Mouse (Mus musculus) hindbrain, embryonic 16.5 days (tissue): ENCODE results near the gene Ube4b. TPM values are rescaled to one million over a fixed set of nuclear protein-coding genes. Genes with fewer than 3 reads are reported as not detected.

Source experiments
- ATAC-seq: fragments of 200-750 bp; cut with Nextera tagmentation; 2 replicates; pipeline ENCODE4 v1.8.0; 2017; ENCODE audit warnings: moderate TSS enrichment, moderate library complexity
- H3K27ac ChIP-seq: fragments of 300-500 bp; sonication (generic); 2 replicates; pipeline ENCODE4 v1.5.1; 2014; ENCODE audit warnings: low read depth, mild to moderate bottlenecking, control low read depth, low read length, moderate library complexity
- H3K27me3 ChIP-seq: fragments of 300-500 bp; sonication (generic); replicated peaks from 2 replicates; pipeline ENCODE4 v1.6.1; 2014; ENCODE audit warnings: low read length; ENCODE audit not compliant: control insufficient read depth, insufficient read depth
- H3K36me3 ChIP-seq: fragments of 300-500 bp; sonication (generic); 2 replicates; pipeline ENCODE4 v1.6.1; 2014; ENCODE audit warnings: mild to moderate bottlenecking, low read length, moderate library complexity, mixed read lengths; ENCODE audit not compliant: control insufficient read depth, insufficient read depth
- H3K4me1 ChIP-seq: fragments of 300-500 bp; sonication (generic); 2 replicates; pipeline ENCODE4 v1.6.1; 2014; ENCODE audit warnings: low read depth, low read length; ENCODE audit not compliant: control insufficient read depth, insufficient read depth
- H3K4me2 ChIP-seq: fragments of 300-500 bp; sonication (generic); 2 replicates; pipeline ENCODE4 v1.6.1; 2014; ENCODE audit warnings: mild to moderate bottlenecking, low read length, control low read depth, moderate library complexity
- H3K4me3 ChIP-seq: fragments of 300-500 bp; sonication (generic); 2 replicates; pipeline ENCODE4 v1.5.1; 2014; ENCODE audit warnings: mild to moderate bottlenecking, low read length, control low read depth, moderate library complexity
- H3K9ac ChIP-seq: fragments of 300-500 bp; sonication (generic); 2 replicates; pipeline ENCODE4 v1.6.1; 2014; ENCODE audit warnings: low read depth, mild to moderate bottlenecking, control low read depth, low read length, moderate library complexity
- H3K9me3 ChIP-seq: fragments of 300-500 bp; sonication (generic); 2 replicates; pipeline ENCODE4 v1.6.1; 2014; ENCODE audit warnings: mild to moderate bottlenecking, low read length, moderate library complexity; ENCODE audit not compliant: control insufficient read depth
- WGBS: fragments of 180-500 bp; shearing (Covaris S2); extraction: QIAGEN DNeasy Blood & Tissue Kit; methylation state at CpG from one replicate; pipeline ENCODE4 v1.1.7; 2014; 5-methylcytosine and 5-hydroxymethylcytosine counted together
- polyA plus RNA-seq: library from polyadenylated mRNA; unstranded; fragments of >200 nt; fragmentation: Nextera tagmentation; extraction: Ambion mirVana; gene quantifications from 2 replicates; pipeline ENCODE4 v1.2.1, GENCODE M21; 2015

The Ube4b gene
- polyA plus RNA-seq, 1 experiment from 2014 or later: 47.4 TPM

DNA sequence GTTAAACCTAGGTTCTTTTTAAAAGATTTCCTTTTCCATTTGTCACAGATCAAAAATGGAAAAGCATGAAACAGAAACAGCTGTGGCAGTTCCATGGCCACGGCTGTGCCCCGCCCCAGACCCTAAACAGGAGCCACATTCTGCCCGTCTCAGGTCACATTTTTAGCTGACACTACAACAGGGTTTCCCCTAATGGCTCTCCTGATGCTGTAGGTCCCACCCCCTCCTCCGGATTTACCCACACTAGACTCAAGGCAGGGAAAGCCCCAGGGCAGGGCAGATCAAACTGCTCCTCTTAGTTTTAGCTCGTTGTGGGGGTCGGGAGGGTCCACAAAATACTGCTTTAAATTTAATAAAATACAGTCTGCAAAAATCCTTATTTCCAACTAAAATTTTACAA, 23.5 kb downstream of the Ube4b start:
- 50% methylated on average over 6 of the region's 6 CpGs for WGBS
- H3K4me3 ChIP-seq: no peak overlapping the region
- no peaks in the 10 kb centered on the region for H3K9me3 ChIP-seq
- no peak overlapping the region for H3K4me2 ChIP-seq
- no peak overlapping the region for H3K9ac ChIP-seq
- peaks cover 5% of the 10 kb centered on the region for H3K4me1 ChIP-seq
- peaks cover 4% of the 10 kb centered on the region; the same call in 1 of the 2 replicates for H3K36me3 ChIP-seq
- no peak overlapping the region for H3K27ac ChIP-seq
- H3K27me3 ChIP-seq: no peaks in the 10 kb centered on the region
- ATAC-seq: no peak

DNA sequence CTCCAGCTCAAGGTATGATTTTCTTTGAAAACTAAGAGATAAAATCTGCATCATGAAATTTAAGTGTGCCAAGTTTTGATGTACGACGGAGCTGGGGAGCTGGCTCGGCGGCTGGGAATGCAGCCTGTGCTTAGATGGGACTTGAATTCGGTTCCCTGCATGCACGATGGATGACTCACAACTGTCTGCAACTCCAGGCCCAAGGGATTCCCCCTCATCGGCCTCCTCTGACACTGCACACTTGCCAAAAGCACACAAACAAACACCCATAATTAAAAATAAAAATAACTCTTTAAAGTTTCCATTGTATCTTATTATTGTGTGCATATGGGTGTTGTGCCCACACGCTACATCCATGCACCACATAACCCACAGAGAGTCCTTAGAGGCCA, 25.0 kb downstream of the Ube4b start:
- no peak overlapping the region for H3K4me2 ChIP-seq
- no peak overlapping the region for H3K9ac ChIP-seq
- no peak for ATAC-seq
- H3K9me3 ChIP-seq: no peaks in the 10 kb centered on the region
- peaks cover 6% of the 10 kb centered on the region for H3K36me3 ChIP-seq
- peaks cover 5% of the 10 kb centered on the region for H3K4me1 ChIP-seq
- H3K4me3 ChIP-seq: no peak overlapping the region
- H3K27me3 ChIP-seq: no peaks in the 10 kb centered on the region
- 80% methylated on average over 8 of the region's 8 CpGs for WGBS
- no peak overlapping the region for H3K27ac ChIP-seq

DNA sequence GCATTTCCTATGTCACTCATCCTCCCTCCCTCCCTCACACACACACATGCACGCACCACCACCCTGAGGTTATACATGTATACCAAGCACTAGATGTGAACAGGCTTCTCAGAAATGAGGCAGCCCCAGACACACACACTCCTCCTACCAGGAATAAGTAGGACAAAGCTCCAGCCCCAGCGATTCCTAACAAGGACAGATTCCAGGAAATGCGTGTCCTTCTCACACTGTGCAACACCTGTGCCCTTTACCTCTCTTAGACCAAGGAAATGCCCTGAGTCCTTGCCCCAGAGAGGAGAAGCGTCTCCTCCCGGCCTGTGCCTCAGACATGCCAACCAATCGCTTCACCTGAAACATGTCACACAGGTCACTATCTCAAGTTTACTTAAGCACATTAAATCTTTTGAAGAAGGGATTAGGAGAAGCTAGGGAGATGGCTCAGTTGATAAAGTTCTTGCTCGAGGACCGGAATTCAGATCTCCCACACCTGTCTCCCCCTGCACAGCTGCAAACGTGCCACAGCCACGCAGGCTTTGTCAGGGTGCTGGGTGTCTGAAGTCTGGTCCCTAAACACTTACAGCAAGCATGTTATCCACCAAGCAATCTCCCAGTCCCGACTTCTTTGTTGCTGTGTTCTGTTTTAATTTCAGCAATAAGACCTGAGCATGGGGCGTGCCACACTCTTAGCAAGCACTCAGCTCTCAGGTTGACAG, 25.5 kb downstream of the Ube4b start:
- no peak for ATAC-seq
- Histone ChIP-seq H3K9me3 (no peaks in the 10 kb centered on the region), H3K36me3 (peaks cover 6% of the 10 kb centered on the region), H3K9ac (no peak overlapping the region), H3K4me2 (no peak overlapping the region), H3K4me1 (peaks cover 5% of the 10 kb centered on the region), H3K27me3 (no peaks in the 10 kb centered on the region), H3K27ac (no peak overlapping the region), H3K4me3 (no peak overlapping the region)
- 84% methylated on average over 12 of the region's 12 CpGs for WGBS

DNA sequence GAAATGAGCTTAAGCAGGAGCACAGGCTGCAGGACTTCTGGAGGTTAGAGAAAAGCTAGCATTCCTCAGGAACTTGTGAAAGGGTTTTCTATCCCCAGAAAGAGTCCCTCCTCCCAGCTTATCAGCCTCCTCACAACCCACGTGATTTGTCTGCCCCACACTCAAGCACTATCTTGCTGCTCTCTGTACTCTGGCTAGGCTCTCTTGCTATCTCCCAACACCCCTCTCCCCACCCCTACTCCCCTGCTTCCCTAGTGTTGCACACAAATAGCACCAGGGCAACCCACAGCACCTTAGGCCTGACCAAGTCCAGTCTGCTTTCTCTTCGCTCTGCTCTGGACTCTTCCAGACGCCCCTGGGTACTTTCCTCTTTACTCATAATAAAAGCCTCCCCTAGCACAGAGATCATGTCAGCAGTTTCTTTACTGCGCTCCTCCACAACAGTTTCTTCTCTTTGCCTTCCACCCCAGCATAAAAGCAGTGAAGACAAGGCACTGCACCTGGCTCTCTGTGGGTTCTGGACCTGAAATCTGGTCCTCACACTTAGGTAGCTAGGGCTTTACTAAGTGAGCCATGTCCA, 27.1 kb downstream of the Ube4b start:
- H3K27ac ChIP-seq: no peak overlapping the region
- H3K9me3 ChIP-seq: no peaks in the 10 kb centered on the region
- no peak overlapping the region for H3K4me3 ChIP-seq
- WGBS: 63% methylated on average over 4 of the region's 4 CpGs
- no peaks in the 10 kb centered on the region for H3K4me1 ChIP-seq
- peaks cover 6% of the 10 kb centered on the region for H3K36me3 ChIP-seq
- no peak overlapping the region for H3K9ac ChIP-seq
- H3K27me3 ChIP-seq: no peaks in the 10 kb centered on the region
- ATAC-seq: no peak
- no peak overlapping the region for H3K4me2 ChIP-seq

DNA sequence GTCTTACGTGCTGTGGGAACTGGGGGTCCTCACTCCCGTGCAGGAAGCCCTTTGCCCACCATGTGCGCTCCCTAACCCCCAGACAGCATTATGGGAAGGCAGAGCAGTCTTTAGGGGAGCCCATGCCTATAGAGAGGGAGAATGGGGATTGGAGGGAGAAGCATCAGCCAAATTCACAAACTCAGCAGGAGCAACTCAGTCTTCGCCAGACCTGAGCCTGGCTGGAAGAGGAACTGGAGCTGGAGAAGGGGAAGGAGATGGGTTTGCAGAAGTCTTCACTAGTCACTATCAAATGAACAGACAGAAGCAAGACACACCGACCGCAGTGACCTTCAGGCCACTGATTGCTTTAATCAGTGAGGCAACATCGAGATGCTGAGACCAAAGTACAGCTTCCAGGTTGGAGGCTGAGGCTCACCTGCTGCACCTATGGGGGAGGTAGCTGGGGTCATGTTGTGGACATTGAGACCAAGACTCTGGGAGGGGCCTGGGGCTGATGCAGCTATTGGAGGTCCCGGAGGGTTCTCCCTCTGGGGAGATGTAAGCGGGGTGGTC, 28.3 kb downstream of the Ube4b start:
- Histone ChIP-seq H3K9me3 (no peaks in the 10 kb centered on the region), H3K27ac (no peak overlapping the region), H3K4me2 (no peak overlapping the region), H3K4me3 (no peak overlapping the region), H3K9ac (no peak overlapping the region), H3K4me1 (no peaks in the 10 kb centered on the region), H3K36me3 (peaks cover 6% of the 10 kb centered on the region), H3K27me3 (no peaks in the 10 kb centered on the region)
- no peak for ATAC-seq
- WGBS: 93% methylated on average over 9 of the region's 9 CpGs

DNA sequence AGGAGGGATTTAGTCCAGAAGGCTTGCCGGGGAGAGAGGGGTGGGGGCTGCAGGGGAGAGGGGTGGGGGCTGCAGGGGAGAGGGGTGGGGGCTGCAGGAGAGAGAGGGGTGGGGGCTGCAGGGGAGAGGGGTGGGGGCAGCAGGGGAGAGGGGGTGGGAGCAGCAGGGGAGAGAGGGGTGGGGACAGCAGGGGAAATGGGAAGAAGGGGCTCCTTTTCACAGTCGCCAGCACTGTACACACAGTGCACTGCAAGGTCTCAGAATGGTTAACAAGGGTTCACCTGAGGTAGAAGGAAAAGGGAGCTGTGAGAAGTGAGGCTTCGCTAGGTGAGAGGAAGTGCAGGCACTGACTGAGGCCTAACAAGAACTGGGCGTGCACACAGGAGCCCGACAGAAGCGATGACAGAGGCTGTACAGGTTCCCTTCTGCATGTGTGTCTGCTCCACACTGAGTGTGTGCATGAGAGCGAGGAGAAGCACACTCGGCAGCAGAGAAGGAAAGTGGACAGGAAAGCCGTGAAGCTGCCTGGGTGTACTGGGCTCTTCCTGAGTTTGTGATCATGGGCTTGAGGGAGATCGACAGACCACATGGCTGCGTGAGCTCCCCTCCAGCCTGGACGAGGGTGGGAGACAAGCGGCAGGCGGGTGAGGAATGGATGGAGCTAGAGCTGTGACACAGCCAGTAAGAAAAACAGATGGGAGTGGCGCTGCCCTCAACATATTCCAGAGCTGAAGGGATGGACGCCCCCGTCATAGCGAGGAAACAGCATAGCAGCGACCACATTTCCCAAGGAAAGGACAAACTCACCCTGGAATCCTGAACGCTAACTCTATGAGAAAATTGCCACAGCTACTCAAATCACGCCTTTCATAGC, 29.9 kb downstream of the Ube4b start:
- H3K9ac ChIP-seq: no peak overlapping the region
- no peak overlapping the region for H3K4me3 ChIP-seq
- no peaks in the 10 kb centered on the region for H3K4me1 ChIP-seq
- peak overlapping the region; percentile 45; the same call in 1 of the 2 replicates for H3K27ac ChIP-seq
- ATAC-seq: 0 out of 2 replicates have a peak, but pooled peaks have one; percentile 18
- WGBS: 63% methylated on average over 21 of the region's 21 CpGs
- no peak overlapping the region for H3K4me2 ChIP-seq
- H3K9me3 ChIP-seq: no peaks in the 10 kb centered on the region
- peaks cover 7% of the 10 kb centered on the region for H3K36me3 ChIP-seq
- H3K27me3 ChIP-seq: no peaks in the 10 kb centered on the region

DNA sequence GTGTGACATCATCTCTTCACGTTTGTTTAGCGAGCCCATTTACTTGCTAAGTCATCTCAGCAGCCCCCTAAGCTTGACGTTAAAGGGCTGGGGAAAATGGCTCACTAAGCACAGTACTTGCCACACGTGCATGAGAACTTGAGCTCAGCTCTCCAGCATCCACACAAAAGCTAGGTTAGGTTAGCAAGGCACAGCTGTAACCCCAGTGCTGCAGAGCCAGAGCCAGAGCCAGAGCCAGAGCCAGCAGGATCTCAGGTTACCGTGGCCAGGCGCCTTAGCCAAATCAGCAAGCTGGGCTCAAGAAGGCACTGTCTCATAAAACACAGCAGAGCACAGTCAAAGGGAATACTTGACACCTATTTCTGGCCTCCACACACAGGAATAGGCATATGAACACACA, 31.0 kb downstream of the Ube4b start:
- Histone ChIP-seq H3K9me3 (no peaks in the 10 kb centered on the region), H3K4me3 (no peak overlapping the region), H3K4me2 (no peak overlapping the region), H3K4me1 (no peaks in the 10 kb centered on the region), H3K9ac (no peak overlapping the region), H3K27me3 (no peaks in the 10 kb centered on the region), H3K36me3 (peaks cover 9% of the 10 kb centered on the region), H3K27ac (no peak overlapping the region)
- ATAC-seq: no peak
- 70% methylated on average over 6 of the region's 6 CpGs for WGBS

DNA sequence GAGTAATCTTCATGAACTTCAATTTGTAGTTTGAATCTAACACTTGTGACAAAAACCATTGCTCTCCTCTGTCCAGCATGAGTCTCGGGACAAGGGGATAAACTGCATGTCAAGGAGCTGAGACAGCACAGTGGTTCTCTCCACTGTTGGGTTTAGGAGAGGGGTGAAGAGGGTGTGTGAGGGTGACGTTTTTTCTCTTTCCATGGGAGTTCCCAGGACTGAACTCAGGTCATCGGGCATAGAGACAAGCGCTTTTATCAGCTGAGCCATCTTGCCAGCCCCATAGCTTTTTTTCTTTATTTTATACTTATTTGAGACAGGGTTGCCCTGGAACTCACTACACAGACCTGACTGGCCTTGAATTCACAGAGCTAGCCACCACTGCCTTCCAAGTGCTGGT, 32.3 kb downstream of the Ube4b start:
- no peak for ATAC-seq
- Histone ChIP-seq H3K4me2 (no peak overlapping the region), H3K4me3 (no peak overlapping the region), H3K36me3 (peaks cover 9% of the 10 kb centered on the region), H3K27ac (no peak overlapping the region), H3K9ac (no peak overlapping the region), H3K4me1 (no peaks in the 10 kb centered on the region), H3K27me3 (no peaks in the 10 kb centered on the region), H3K9me3 (no peaks in the 10 kb centered on the region)
- WGBS: 84% methylated on average over 4 of the region's 4 CpGs
